Comparison of ENCODE assay signal across 7 mouse cellular contexts in genomic region chr4:45018452-45018980, GRCm38 (mm10). TPM values are rescaled to one million over a fixed set of nuclear protein-coding genes. Genes with fewer than 3 reads are reported as not detected.
DNase-seq lines count a peak whose midpoint lies in the region; ATAC-seq lines count a peak whose summit lies in the region.

Gene Polr1e (plus strand): TSS chr4:45018583.

- peak within 1 kb of the TSS; percentile 57 for H3K4me3 ChIP-seq in embryonic facial prominence, embryonic 12.5 days
- H3K4me3 ChIP-seq in limb, embryonic 11.5 days (ENCODE audit: low read depth, low read length), result peak within 1 kb of the TSS; percentile 58
- peak within 1 kb of the TSS; percentile 61 for H3K4me3 ChIP-seq in midbrain, embryonic 14.5 days (replicated peaks; ENCODE audit: low read depth, low read length)

- H3K27ac ChIP-seq in embryonic facial prominence, embryonic 12.5 days, result no peak within 1 kb of the TSS; the same call in 1 of the 2 replicates
- H3K27ac ChIP-seq in limb, embryonic 11.5 days (replicated peaks; ENCODE audit: low read depth, low read length), result no peak within 1 kb of the TSS
- H3K27ac ChIP-seq in midbrain, embryonic 14.5 days (replicated peaks; ENCODE audit: low read depth, low read length), result 0 out of 2 replicates have a peak within 1 kb of the TSS, but pooled peaks have one; percentile 14

- H3K9me3 ChIP-seq in embryonic facial prominence, embryonic 12.5 days, result no peaks in the 10 kb centered on the region
- H3K9me3 ChIP-seq in limb, embryonic 11.5 days (ENCODE audit: control insufficient read depth, low read length), result no peaks in the 10 kb centered on the region
- H3K9me3 ChIP-seq in midbrain, embryonic 14.5 days (ENCODE audit: control insufficient read depth, low read length), result no peaks in the 10 kb centered on the region

- H3K4me1 ChIP-seq in embryonic facial prominence, embryonic 12.5 days, result peaks cover 14% of the 10 kb centered on the region
- peaks cover 5% of the 10 kb centered on the region; the same call in 1 of the 2 replicates for H3K4me1 ChIP-seq in limb, embryonic 11.5 days (ENCODE audit: control insufficient read depth, insufficient read depth, low read length)
- H3K4me1 ChIP-seq in midbrain, embryonic 14.5 days (ENCODE audit: control insufficient read depth, insufficient read depth, low read length), result peaks cover 16% of the 10 kb centered on the region

- peak; percentile 92 for DNase-seq in adrenal gland, postnatal 25 days
- DNase-seq in heart, adult 11 months, result peak; percentile 100
- DNase-seq in kidney, adult 18-20 months, result peak; percentile 97
- DNase-seq in limb, embryonic 11.5 days (ENCODE audit: low spot score), result peak; percentile 98
- DNase-seq in midbrain, embryonic 14.5 days, result peak; percentile 94
- DNase-seq in spleen, adult 18-20 months, result peak; percentile 86 to 96

- H3K9ac ChIP-seq in embryonic facial prominence, embryonic 12.5 days, result peak within 1 kb of the TSS; percentile 71
- peak within 1 kb of the TSS; percentile 44 for H3K9ac ChIP-seq in limb, embryonic 11.5 days (ENCODE audit: low read length)
- peak within 1 kb of the TSS; percentile 60 for H3K9ac ChIP-seq in midbrain, embryonic 14.5 days (replicated peaks; ENCODE audit: low read length)

- WGBS in embryonic facial prominence, embryonic 12.5 days, result under 1% methylated on average over 29 of the region's 29 CpGs
- WGBS in limb, embryonic 11.5 days, result under 1% methylated on average over 29 of the region's 29 CpGs
- 0% methylated on average over 29 of the region's 29 CpGs for WGBS in midbrain, embryonic 14.5 days

- peak within 1 kb of the TSS; percentile 94 for H3K4me2 ChIP-seq in embryonic facial prominence, embryonic 12.5 days (replicated peaks)
- peak within 1 kb of the TSS; percentile 94 for H3K4me2 ChIP-seq in limb, embryonic 11.5 days (ENCODE audit: low read depth, severe bottlenecking)
- H3K4me2 ChIP-seq in midbrain, embryonic 14.5 days (ENCODE audit: low read length), result peak within 1 kb of the TSS; percentile 91

- ATAC-seq in embryonic facial prominence, embryonic 12.5 days (ENCODE audit: insufficient number of reproducible peaks, insufficient read depth, low FRiP score, low TSS enrichment), result peak; percentile 52
- peak; percentile 84 for ATAC-seq in limb, embryonic 11.5 days (ENCODE audit: insufficient number of reproducible peaks, low FRiP score, low TSS enrichment, low read depth)
- peak; percentile 89 for ATAC-seq in midbrain, embryonic 14.5 days (ENCODE audit: low FRiP score, low TSS enrichment)

- no peaks in the 10 kb centered on the region; the same call in 1 of the 2 replicates for H3K36me3 ChIP-seq in embryonic facial prominence, embryonic 12.5 days
- H3K36me3 ChIP-seq in limb, embryonic 11.5 days (ENCODE audit: control insufficient read depth, insufficient read depth, low read length), result no peaks in the 10 kb centered on the region
- H3K36me3 ChIP-seq in midbrain, embryonic 14.5 days (ENCODE audit: control insufficient read depth, insufficient read depth, low read length), result peaks cover 14% of the 10 kb centered on the region

- H3K27me3 ChIP-seq in embryonic facial prominence, embryonic 12.5 days, result no peaks in the 10 kb centered on the region
- H3K27me3 ChIP-seq in limb, embryonic 11.5 days (ENCODE audit: control insufficient read depth, insufficient read depth, low read length), result no peaks in the 10 kb centered on the region
- H3K27me3 ChIP-seq in midbrain, embryonic 14.5 days (ENCODE audit: control insufficient read depth, insufficient read depth, low read length), result no peaks in the 10 kb centered on the region

RNA-seq across cellular contexts. Expression of gene Polr1e, which starts in this region (rescaled TPM):
- 13.1 and 14.3 TPM in 2 replicates for total RNA-seq in adrenal gland, postnatal 25 days (2021)
- 47.8 and 48.9 TPM in 2 replicates for polyA plus RNA-seq in embryonic facial prominence, embryonic 12.5 days (2016; fragmentation: Nextera tagmentation; extraction: Ambion mirVana)
- 56.3 and 67.3 TPM in 2 replicates for polyA plus RNA-seq in limb, embryonic 11.5 days (2014; fragmentation: Nextera tagmentation; extraction: Ambion mirVana)
- 33.3 and 39.6 TPM in 2 replicates for polyA plus RNA-seq in midbrain, embryonic 14.5 days (2014; fragmentation: Nextera tagmentation; extraction: Ambion mirVana)
